Mouse (Mus musculus) thymus, postnatal 4 days (tissue): Measurements from ENCODE around the gene Son.
A peak's percentile ranks its signal among the peaks of the same experiment; 100 is the strongest.

Source experiments
- DNase-seq: peaks from one replicate; pipeline ENCODE4 v3.0.0; 2021

The Son gene

DNA sequence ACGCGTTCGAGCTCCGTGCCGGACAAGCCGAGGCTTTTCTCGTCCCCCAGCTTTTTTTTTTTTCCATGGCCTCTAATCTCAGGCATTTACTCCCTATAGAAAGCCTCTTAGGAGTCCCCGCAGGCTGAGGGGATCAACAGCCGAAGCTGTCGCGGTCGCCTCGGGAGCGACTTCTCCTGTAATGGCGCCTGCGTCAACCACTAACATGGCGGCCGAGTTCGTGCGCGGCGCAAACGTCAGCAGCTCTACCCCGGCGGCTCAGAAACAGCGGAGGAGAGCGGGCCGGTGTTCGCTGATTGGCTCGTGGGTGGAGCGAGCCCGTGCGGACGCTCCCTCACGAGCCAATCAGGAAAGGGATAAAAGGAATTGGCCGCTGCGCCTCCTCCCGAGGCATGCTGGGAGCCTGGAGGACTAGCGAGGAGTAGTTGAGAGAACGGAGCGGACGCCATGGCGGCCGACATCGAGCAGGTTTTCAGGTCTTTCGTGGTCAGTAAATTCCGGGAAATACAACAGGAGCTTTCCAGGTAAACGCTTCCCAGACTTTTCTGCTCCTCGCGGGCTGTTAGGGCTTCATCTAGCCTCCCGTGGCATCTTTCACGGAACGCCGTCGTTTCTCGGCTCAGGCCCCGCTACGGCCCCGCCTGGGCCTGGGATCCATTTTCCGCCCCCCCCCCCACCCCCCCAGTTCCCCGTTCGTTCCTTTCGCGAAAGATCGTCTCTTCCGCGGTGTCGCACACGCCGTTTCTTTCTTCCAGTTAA, at the start of gene Son:
Son (plus strand) TSS at position 46 of the 759 bp plus-strand sequence.
- peak; percentile 93 for DNase-seq

DNA sequence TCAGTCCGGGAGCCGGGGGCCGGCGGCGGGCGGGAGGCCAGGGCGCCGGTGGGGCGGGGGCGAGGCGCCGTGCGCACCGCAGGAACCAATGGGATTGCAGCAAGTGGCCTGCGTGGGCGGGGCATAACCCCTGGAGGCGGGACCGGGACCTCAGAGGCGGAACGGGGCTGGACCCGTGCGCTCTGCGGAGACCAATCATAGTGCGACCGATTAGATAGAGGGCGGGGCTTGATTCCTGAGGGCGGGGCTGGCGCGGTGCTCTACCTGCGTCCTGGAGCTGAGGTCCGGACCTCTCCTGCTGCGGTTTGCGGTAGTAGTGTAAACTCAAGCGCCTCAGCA, 49.7 kb upstream of the Son start, which contains the start of gene Tmem50b:
Tmem50b (minus strand) TSS at position 129 of the 339 bp plus-strand sequence.
- DNase-seq = peak; percentile 100

GRCm38 (mm10) chr16:91599242-91599641, 48.1 kb upstream of the Son start:
- no peak for DNase-seq

DNA sequence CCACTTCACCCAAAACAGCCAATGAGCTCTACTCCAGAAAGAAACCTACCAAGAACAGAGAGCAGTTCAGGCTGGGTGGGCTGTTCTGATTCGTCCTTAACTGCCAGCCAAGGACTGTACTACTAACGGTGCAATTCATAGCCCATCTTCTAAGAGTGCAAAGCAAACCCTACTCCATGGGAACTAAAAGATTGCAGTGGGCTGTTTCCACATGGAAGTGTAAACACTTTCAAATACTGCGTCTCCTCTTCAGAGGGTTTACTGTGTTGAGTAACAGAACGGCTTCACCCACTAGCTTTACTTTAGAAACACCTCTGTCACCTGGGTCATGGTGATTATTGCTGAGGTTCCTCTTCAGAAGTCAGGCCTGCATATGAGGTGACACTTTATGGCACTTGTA, 46.2 kb upstream of the Son start:
- DNase-seq = no peak

DNA sequence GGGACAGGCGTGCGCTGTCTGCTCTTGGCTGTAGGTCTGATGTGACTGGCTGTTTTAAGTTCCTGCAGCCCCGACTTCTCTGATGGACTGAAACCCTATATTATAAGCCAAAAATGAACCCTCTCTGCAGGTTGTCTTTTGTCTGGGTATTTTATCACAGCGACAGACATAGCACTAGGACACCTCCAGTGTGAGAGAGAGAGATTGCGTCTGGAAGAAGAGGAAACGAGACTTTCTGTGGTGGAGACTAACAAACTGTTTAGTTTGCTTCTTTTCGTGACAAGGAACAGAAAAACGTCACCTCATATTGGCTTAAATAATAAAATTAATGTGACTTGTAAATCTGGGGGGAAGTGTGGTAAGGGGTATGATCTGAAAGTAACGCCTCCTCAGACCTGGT, 45.6 kb upstream of the Son start:
- DNase-seq = no peak

GRCm38 (mm10) chr16:91605156-91605555, 42.1 kb upstream of the Son start:
- DNase-seq = no peak

DNA sequence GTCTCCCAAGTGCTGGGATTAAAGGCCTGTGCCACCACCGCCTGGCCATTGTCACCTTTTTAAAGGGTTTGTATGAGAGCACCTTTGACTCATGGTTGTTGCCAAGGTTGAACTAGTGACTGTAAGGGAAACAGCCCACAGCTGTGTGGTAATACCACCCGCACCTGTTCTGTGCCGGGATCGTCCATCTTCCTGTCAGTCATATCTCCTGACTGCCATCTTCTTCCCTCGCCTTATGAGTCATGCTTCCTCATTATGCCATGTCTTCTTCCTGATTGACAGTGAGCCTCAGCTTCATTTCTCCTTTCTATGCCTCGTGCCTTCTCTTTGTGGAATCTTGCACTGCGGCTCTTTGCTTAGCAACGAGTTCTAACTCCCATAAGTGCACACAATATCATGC, 40.3 kb upstream of the Son start:
- DNase-seq = no peak

GRCm38 (mm10) chr16:91609501-91610245, 37.6 kb upstream of the Son start:
- DNase-seq = no peak

DNA sequence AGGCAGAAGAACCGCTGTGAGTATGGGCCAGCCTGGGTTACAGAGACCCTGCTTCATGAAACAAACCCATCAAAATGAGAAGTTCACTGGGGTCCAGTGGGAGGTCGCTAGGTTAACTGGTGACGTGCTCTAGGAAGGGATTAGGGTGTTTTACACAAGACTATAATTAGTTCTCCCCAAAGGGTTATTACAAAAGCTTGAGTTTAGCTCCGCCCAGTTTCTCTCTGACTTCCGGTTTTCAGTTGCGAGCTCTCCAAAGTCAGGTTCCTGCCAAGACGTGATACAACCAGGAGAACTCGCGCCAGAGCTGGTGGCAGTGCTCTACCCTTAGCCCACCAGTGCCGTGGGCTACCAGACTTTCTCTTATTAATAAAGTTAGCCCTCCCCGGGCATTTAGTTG, 36.1 kb upstream of the Son start:
- no peak for DNase-seq

GRCm38 (mm10) chr16:91612525-91612924, 34.8 kb upstream of the Son start:
- DNase-seq = no peak

- no peak for DNase-seq
Observed at GRCm38 (mm10) chr16:91614552-91614951, 32.8 kb upstream of the Son start.

- peak; percentile 87 for DNase-seq
Observed at GRCm38 (mm10) chr16:91618511-91619501, 28.5 kb upstream of the Son start, which contains the start of gene Dnajc28. Dnajc28 (minus strand) TSS chr16:91619026.

GRCm38 (mm10) chr16:91620185-91620584, 27.1 kb upstream of the Son start:
- peak; percentile 25 for DNase-seq

- DNase-seq = no peak
Observed at GRCm38 (mm10) chr16:91620991-91621390, 26.3 kb upstream of the Son start.

DNA sequence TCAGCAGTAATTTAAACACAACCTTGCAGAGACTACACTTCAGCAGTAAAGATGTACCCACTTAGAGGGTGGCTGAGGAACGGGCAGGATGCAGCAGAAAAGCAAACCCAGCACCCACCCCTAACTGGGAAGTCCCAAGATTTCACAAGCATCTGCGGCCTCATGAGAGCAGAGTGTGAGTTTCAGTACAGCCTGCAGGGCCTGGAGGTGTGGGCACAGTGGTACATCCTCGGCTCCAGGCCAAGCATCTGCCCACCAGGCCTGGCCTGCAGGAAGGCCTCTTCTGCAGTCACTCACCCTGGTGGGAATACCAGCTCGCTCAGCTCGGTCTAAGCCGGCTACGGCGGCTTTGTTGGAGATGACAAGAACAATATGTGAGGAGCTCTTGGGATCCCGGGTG, 24.2 kb upstream of the Son start:
- DNase-seq = no peak

GRCm38 (mm10) chr16:91627831-91628230, 19.5 kb upstream of the Son start:
- DNase-seq = no peak

- DNase-seq = no peak
Observed at GRCm38 (mm10) chr16:91628673-91629072, 18.6 kb upstream of the Son start.

GRCm38 (mm10) chr16:91629749-91630148, 17.6 kb upstream of the Son start:
- no peak for DNase-seq

- no peak for DNase-seq
Observed at GRCm38 (mm10) chr16:91630584-91630983, 16.7 kb upstream of the Son start.

GRCm38 (mm10) chr16:91632439-91632838, 14.9 kb upstream of the Son start:
- no peak for DNase-seq

DNA sequence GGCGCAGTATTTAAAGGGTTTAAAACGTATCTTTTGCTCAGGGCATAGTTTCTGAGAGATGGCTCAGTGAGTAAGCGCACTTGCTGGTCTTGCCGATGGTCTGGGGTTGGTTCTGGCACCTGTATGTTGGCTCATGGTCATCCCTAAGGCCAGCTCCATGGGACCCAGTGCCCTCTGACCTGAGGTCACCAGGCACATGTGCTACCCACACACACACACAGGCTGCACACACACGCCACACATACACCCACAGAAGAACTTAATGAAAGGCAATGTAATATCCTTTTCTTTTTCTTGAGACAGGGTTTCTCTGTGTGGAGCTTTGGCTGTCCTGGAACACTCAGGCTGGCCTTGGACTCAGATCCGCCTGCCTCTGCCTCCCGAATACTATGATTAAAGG, 14.4 kb upstream of the Son start:
- DNase-seq = no peak

DNA sequence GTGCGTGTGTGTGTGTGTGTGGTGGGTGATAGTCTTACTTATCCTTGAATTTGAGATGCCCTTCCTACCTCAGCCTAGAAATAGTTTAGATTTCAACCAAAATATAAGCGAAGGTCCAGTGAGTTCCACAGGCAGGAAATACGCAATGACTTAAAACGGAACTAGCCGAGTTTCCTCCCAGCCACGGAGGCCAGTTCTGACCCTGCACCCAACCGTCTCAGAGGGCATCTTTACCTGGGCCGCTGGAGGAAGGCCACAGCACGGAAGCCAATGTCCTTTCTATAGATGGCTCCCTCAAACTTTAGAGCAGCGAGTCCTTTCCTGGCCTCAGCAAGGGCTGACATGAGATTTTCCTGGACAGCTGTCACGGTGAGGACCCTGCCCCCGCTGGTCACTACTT, 13.7 kb upstream of the Son start:
- DNase-seq = no peak

- DNase-seq = no peak
Observed at GRCm38 (mm10) chr16:91639161-91639560, 8.1 kb upstream of the Son start.
